Mouse (Mus musculus): ENCODE results near the gene Tecr. TPM values are rescaled to one million over a fixed set of nuclear protein-coding genes. Genes with fewer than 3 reads are reported as not detected.

Gene Tecr
- total and polyA plus RNA-seq, 3 experiments, result 74.2 to 229 TPM; not detected in 1

- Histone ChIP-seq H3K4me3 (ENCODE audit: control insufficient read depth in 1 of 2, insufficient read depth in 1 of 2, low read depth in 2 of 2, low read length in 2 of 2) (no peak overlapping the region), H3K9me3 (replicated peaks; ENCODE audit: insufficient read depth, low read length) (no peaks in the 10 kb centered on the region), H3K79me2 (ENCODE audit: control insufficient read depth, insufficient read depth, low read length, poor library complexity) (peaks cover 10% of the 10 kb centered on the region), H3K4me1 (ENCODE audit: control insufficient read depth in 1 of 2, insufficient read depth in 2 of 2, low read length in 2 of 2) (peaks cover 0 to 2% of the 10 kb centered on the region in 2 experiments; a peak in 1 of 4 replicates), H3K27me3 (ENCODE audit: control insufficient read depth in 1 of 2, insufficient read depth in 2 of 2, low read length in 2 of 2) (no peaks in the 10 kb centered on the region; a peak in 2 of 4 replicates), H3K36me3 (ENCODE audit: control insufficient read depth in 1 of 2, insufficient read depth in 2 of 2, low read length in 2 of 2) (no peaks in the 10 kb centered on the region), H3K27ac (ENCODE audit: control insufficient read depth, low read depth, low read length) (no peak overlapping the region), H3K9ac (ENCODE audit: control insufficient read depth, low read depth, low read length, poor library complexity, severe bottlenecking) (no peak overlapping the region)
- TF ChIP-seq ETS1 (IDR thresholded peaks at IDR 0.05; ENCODE audit: low read depth, low read length) (no peak), MAX (IDR thresholded peaks at IDR 0.05; ENCODE audit: low read length) (no peak), SIN3A (IDR thresholded peaks at IDR 0.05; ENCODE audit: low read length) (no peak), USF2 (IDR thresholded peaks at IDR 0.05; ENCODE audit: borderline replicate concordance in 1 of 2, insufficient read depth in 1 of 2, low read depth in 1 of 2, low read length in 2 of 2) (no peak), ZNF384 (IDR thresholded peaks at IDR 0.05; ENCODE audit: low read depth, low read length) (no peak), GABPA (IDR thresholded peaks at IDR 0.05; ENCODE audit: low read depth, low read length) (no peak), MEF2A (IDR thresholded peaks at IDR 0.05; ENCODE audit: extremely low read depth, insufficient replicate concordance, low read depth, low read length, poor library complexity, severe bottlenecking) (no peak), CHD2 (IDR thresholded peaks at IDR 0.05; ENCODE audit: low read length) (no peak), ZC3H11A (IDR thresholded peaks at IDR 0.05; ENCODE audit: low read depth, low read length) (no peak), ZMIZ1 (IDR thresholded peaks at IDR 0.05; ENCODE audit: low read depth, low read length) (no peak), CHD1 (IDR thresholded peaks at IDR 0.05; ENCODE audit: low read depth, low read length) (no peak), MAFK (IDR thresholded peaks at IDR 0.05; ENCODE audit: borderline replicate concordance, low read depth, low read length) (no peak), CTCF (IDR thresholded peaks at IDR 0.05 in 2 of 3, conservative IDR thresholded peaks at IDR 0.05 in 1 of 3; ENCODE audit: control insufficient read depth in 1 of 3, insufficient read depth in 1 of 3, low read depth in 2 of 3, low read length in 3 of 3, poor library complexity in 1 of 3, severe bottlenecking in 1 of 3) (no peak), SMC3 (IDR thresholded peaks at IDR 0.05; ENCODE audit: low read depth, low read length) (no peak)
- no peak for DNase-seq (ENCODE audit: low read depth, low spot score)
Observed at GRCm38 (mm10) chr8:83562669-83563068, 45.1 kb downstream of the Tecr start.

GRCm38 (mm10) chr8:83535736-83536135 is 72.0 kb downstream of the Tecr start, which contains the start of gene Olfr370:
Olfr370 (plus strand) TSS chr8:83535780.
- no peak within 1 kb of the TSS for H3K27ac ChIP-seq (ENCODE audit: control insufficient read depth, low read depth, low read length)
- no peak within 1 kb of the TSS for H3K9ac ChIP-seq (ENCODE audit: control insufficient read depth, low read depth, low read length, poor library complexity, severe bottlenecking)
- peak; percentile 60 for DNase-seq (ENCODE audit: low read depth, low spot score)
- no peaks in the 10 kb centered on the region for H3K36me3 ChIP-seq (ENCODE audit: control insufficient read depth in 1 of 2, insufficient read depth in 2 of 2, low read length in 2 of 2)
- no peaks in the 10 kb centered on the region; a peak in 2 of 4 replicates for H3K27me3 ChIP-seq (ENCODE audit: control insufficient read depth in 1 of 2, insufficient read depth in 2 of 2, low read length in 2 of 2)
- TF ChIP-seq MXI1 (IDR thresholded peaks at IDR 0.05; ENCODE audit: low read depth, low read length) (no peak), MAFK (IDR thresholded peaks at IDR 0.05; ENCODE audit: borderline replicate concordance, low read depth, low read length) (no peak), POLR2AphosphoS2 (IDR thresholded peaks at IDR 0.05; ENCODE audit: low read length) (no peak), ZNF384 (IDR thresholded peaks at IDR 0.05; ENCODE audit: low read depth, low read length) (no peak), ETS1 (IDR thresholded peaks at IDR 0.05; ENCODE audit: low read depth, low read length) (no peak; the same call in 1 of the 2 replicates), MAX (IDR thresholded peaks at IDR 0.05; ENCODE audit: low read length) (no peak), BHLHE40 (IDR thresholded peaks at IDR 0.05; ENCODE audit: borderline replicate concordance, low read depth, low read length) (no peak), POLR2A (IDR thresholded peaks at IDR 0.05; ENCODE audit: control insufficient read depth in 1 of 2, insufficient read depth in 1 of 2, low read depth in 1 of 2, low read length in 2 of 2, poor library complexity in 1 of 2) (no peak), RAD21 (IDR thresholded peaks at IDR 0.05; ENCODE audit: low read depth, low read length) (no peak), ZC3H11A (IDR thresholded peaks at IDR 0.05; ENCODE audit: low read depth, low read length) (no peak), SMC3 (IDR thresholded peaks at IDR 0.05; ENCODE audit: low read depth, low read length) (no peak), USF2 (IDR thresholded peaks at IDR 0.05; ENCODE audit: borderline replicate concordance in 1 of 2, insufficient read depth in 1 of 2, low read depth in 1 of 2, low read length in 2 of 2) (no peak), KAT2A (conservative IDR thresholded peaks at IDR 0.05; ENCODE audit: low read depth, low read length) (no peak), USF1 (IDR thresholded peaks at IDR 0.05; ENCODE audit: low read depth, low read length) (no peak), POLR2AphosphoS5 (IDR thresholded peaks at IDR 0.05; ENCODE audit: borderline replicate concordance, low read depth, low read length) (no peak), RCOR1 (IDR thresholded peaks at IDR 0.05; ENCODE audit: low read depth, low read length) (no peak), GABPA (IDR thresholded peaks at IDR 0.05; ENCODE audit: low read depth, low read length) (no peak), TBP (IDR thresholded peaks at IDR 0.05; ENCODE audit: low read depth, low read length) (no peak), MYC (IDR thresholded peaks at IDR 0.05; ENCODE audit: low read depth, low read length) (no peak)
- no peaks in the 10 kb centered on the region for H3K79me2 ChIP-seq (ENCODE audit: control insufficient read depth, insufficient read depth, low read length, poor library complexity)
- no peaks in the 10 kb centered on the region for H3K4me1 ChIP-seq (ENCODE audit: control insufficient read depth in 1 of 2, insufficient read depth in 2 of 2, low read length in 2 of 2)
- no peak within 1 kb of the TSS for H3K4me3 ChIP-seq (ENCODE audit: control insufficient read depth in 1 of 2, insufficient read depth in 1 of 2, low read depth in 2 of 2, low read length in 2 of 2)
- no peaks in the 10 kb centered on the region for H3K9me3 ChIP-seq (replicated peaks; ENCODE audit: insufficient read depth, low read length)
